Mouse (Mus musculus) limb, embryonic 10.5 days (tissue): ENCODE data around the gene Cabp4. TPM values are rescaled to one million over a fixed set of nuclear protein-coding genes. Genes with fewer than 3 reads are reported as not detected.

Experiments used
- DNase-seq: peaks from one replicate; pipeline ENCODE4 v3.0.0-alpha.2; 2017; ENCODE audit warnings: low spot score
- H3K27ac ChIP-seq: fragments of 300-500 bp; sonication (generic); 2 replicates; pipeline ENCODE4 v1.5.1; 2016; ENCODE audit warnings: mild to moderate bottlenecking
- H3K27me3 ChIP-seq: fragments of 300-500 bp; sonication (generic); 2 replicates; pipeline ENCODE4 v1.6.1; 2016; ENCODE audit warnings: low read depth, mild to moderate bottlenecking; ENCODE audit not compliant: poor library complexity, severe bottlenecking
- H3K36me3 ChIP-seq: fragments of 300-500 bp; sonication (generic); 2 replicates; pipeline ENCODE4 v1.6.1; 2016; ENCODE audit warnings: mild to moderate bottlenecking, moderate library complexity
- H3K4me1 ChIP-seq: fragments of 300-500 bp; sonication (generic); 2 replicates; pipeline ENCODE4 v1.6.1; 2016
- H3K4me3 ChIP-seq: fragments of 300-500 bp; sonication (generic); 2 replicates; pipeline ENCODE4 v1.5.1; 2016; ENCODE audit warnings: mild to moderate bottlenecking, moderate library complexity
- H3K9me3 ChIP-seq: fragments of 300-500 bp; sonication (generic); replicated peaks from 2 replicates; pipeline ENCODE4 v1.6.1; 2016; ENCODE audit warnings: mild to moderate bottlenecking
- WGBS: fragments of 180-500 bp; shearing (Covaris S2); methylation state at CpG from one replicate; pipeline ENCODE4 v1.1.7; 2016; 5-methylcytosine and 5-hydroxymethylcytosine counted together
- polyA plus RNA-seq: library from polyadenylated mRNA; unstranded; fragments of >200 nt; fragmentation: Nextera tagmentation; extraction: Ambion mirVana; gene quantifications from 2 replicates; pipeline ENCODE4 v1.2.1, GENCODE M21; 2016

Cabp4 gene
- polyA plus RNA-seq, 1 experiment from 2014 or later = 0.15 TPM

DNA sequence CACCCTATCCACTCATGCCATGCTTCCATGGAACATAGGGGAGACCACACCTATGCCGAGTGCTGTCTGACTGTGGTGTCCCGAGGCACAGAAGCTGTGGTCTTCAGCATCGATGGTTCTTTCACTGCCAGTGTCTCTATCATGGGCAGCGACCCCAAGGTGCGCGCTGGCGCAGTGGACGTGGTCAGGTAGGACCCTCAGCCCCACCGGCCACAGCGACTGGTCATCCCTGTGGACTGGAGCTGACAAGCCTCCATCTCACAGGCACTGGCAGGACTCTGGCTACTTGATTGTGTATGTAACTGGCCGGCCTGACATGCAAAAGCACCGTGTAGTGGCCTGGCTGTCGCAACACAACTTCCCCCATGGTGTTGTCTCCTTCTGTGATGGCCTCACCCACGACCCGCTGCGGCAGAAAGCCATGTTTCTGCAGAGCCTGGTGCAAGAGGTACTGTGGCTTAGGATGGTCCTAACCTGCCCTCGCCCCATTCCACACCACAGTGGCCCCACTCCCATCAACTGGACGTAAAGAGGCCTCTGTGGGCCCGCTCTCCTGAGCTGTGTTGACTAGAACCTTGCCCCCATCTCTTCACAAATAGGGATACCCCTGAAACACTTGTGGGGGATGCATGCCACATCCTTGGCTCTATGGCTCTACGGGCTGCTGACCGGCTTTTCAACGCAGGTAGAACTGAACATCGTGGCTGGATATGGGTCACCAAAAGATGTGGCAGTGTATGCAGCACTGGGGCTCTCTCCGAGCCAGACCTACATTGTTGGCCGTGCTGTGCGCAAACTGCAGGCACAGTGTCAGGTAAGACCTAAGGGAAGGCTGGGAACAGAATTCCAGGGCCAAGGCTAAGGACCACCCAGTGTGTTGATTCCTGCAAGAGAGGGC lies 31.5 kb downstream of the Cabp4 start:
- H3K36me3 ChIP-seq = peaks cover 62% of the 10 kb centered on the region
- peaks cover 18% of the 10 kb centered on the region for H3K4me1 ChIP-seq
- no peak overlapping the region for H3K27ac ChIP-seq
- H3K9me3 ChIP-seq = no peaks in the 10 kb centered on the region
- WGBS = 94% methylated on average over 26 of the region's 26 CpGs
- no peaks in the 10 kb centered on the region for H3K27me3 ChIP-seq
- DNase-seq = no peak
- H3K4me3 ChIP-seq = no peak overlapping the region

DNA sequence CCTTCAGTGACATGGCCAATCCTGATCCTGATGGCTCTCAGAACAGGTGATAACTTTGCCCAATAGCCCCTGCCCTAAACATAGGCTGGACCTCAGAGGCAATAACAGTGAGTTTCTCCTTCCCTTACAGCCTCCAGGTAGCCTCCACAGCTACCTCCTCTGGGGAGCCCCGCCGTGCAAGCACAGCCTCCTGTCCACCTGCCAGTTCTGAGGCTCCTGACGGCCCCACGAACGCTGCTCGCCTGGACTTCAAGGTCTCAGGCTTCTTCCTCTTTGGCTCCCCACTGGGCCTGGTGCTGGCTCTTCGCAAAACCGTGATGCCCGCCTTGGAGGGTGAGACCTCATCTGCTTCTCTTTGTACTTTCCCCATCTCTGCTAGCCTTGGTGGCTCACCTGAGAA lies 35.3 kb downstream of the Cabp4 start:
- H3K27me3 ChIP-seq = peaks cover under 1% of the 10 kb centered on the region; the same call in 1 of the 2 replicates
- no peak overlapping the region for H3K27ac ChIP-seq
- peaks cover 24% of the 10 kb centered on the region for H3K36me3 ChIP-seq
- peaks cover 14% of the 10 kb centered on the region for H3K4me1 ChIP-seq
- H3K9me3 ChIP-seq = no peaks in the 10 kb centered on the region
- 88% methylated on average over 9 of the region's 9 CpGs for WGBS
- DNase-seq = no peak
- no peak overlapping the region for H3K4me3 ChIP-seq

DNA sequence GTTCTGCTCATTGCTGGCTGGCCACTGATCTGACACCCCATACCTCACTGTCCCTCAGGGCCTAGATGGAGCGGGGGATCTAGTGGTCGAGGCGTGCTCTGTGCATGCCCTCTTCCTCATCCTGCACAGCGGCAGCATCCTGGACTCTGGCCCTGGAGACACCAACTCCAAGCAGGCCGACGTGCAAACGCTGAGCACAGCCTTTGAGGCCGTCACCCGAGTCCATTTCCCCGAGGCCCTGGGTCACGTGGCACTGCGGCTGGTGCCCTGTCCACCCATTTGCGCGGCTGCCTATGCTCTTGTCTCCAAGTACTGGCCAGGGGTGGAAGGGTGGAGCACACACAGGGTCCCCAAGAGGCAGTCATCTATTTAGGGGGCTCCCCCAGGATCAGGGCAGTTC lies 37.2 kb downstream of the Cabp4 start:
- no peak overlapping the region for H3K27ac ChIP-seq
- H3K36me3 ChIP-seq = peaks cover 6% of the 10 kb centered on the region

DNA sequence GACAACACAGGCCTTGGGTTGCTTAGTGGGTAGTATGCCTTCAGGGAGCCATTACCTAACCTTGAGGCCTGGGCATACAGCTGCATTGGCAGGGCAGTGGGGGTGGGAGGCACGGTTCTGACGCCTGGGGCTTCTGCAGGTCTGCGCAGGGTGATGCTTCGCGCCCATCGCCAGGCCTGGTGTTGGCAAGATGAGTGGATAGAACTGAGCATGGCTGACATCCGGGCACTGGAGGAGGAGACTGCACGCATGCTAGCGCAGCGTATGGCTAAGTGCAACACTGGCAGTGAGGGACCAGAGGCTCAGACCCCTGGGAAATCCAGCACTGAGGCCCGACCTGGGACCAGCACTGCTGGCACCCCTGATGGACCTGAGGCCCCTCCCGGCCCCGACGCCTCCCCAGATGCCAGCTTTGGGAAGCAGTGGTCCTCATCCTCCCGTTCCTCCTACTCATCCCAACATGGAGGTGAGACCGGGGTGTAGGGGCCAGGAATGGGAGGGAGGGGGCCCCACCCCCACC lies 39.1 kb downstream of the Cabp4 start:
- Histone ChIP-seq H3K27me3 (peaks cover 38% of the 10 kb centered on the region), H3K9me3 (no peaks in the 10 kb centered on the region), H3K36me3 (0 out of 2 replicates have a peak, but pooled peaks cover 2% of the 10 kb centered on the region), H3K4me3 (no peak overlapping the region), H3K4me1 (peaks cover 28% of the 10 kb centered on the region), H3K27ac (no peak overlapping the region)
- no peak for DNase-seq
- 89% methylated on average over 16 of the region's 16 CpGs for WGBS

More for the DNA sequence above, 37.2 kb downstream of the Cabp4 start:
- peaks cover 9% of the 10 kb centered on the region for H3K4me1 ChIP-seq
- H3K27me3 ChIP-seq = peaks cover 19% of the 10 kb centered on the region
- DNase-seq = no peak
- WGBS = 93% methylated on average over 14 of the region's 14 CpGs
- H3K4me3 ChIP-seq = no peak overlapping the region
- no peaks in the 10 kb centered on the region for H3K9me3 ChIP-seq

DNA sequence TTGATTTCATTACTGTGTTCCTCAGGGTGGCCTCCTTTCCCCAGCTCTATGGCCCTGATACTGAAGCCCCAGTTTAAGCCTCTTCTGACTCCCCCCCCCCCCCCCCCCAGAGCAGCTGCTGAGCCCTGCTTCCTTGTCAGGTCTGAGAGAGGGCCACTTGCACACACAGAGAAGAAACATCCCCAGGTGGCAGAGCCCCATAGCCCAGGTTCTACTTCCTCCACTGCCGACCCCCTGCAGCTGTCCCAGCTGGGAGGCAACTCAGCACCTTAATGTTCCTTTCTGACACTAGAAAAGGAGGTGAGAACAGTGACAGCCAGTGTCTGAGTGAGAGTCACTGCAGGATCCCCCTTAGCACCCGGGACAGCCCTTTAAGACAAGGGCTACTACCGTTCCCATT lies 40.0 kb downstream of the Cabp4 start:
- H3K27me3 ChIP-seq = peaks cover 48% of the 10 kb centered on the region
- DNase-seq = no peak
- WGBS = 65% methylated on average over 3 of the region's 3 CpGs

DNA sequence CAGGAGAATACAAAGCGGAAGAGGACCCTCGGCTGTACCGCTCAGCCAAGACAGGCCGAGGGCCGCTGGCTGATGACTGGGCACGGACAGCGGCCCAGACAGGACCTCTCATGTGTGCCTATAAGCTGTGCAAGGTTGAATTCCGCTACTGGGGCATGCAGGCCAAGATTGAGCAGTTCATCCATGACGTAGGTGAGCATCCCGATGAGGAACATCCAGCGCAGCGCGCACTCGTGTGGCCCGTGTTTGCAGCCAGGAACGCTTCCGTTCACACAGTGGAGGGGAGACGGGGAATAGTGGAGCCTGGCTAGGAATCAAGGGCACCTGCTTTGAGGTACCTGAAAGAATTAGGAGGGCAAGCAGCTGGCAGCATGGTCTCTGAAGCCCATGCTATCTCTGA lies 40.5 kb downstream of the Cabp4 start:
- Histone ChIP-seq H3K9me3 (no peaks in the 10 kb centered on the region), H3K4me1 (peaks cover 42% of the 10 kb centered on the region), H3K36me3 (no peaks in the 10 kb centered on the region), H3K27me3 (peaks cover 48% of the 10 kb centered on the region), H3K27ac (no peak overlapping the region), H3K4me3 (no peak overlapping the region)
- no peak for DNase-seq
- WGBS = 94% methylated on average over 18 of the region's 18 CpGs

More for the DNA sequence above, 40.0 kb downstream of the Cabp4 start:
- H3K27ac ChIP-seq = no peak overlapping the region
- no peaks in the 10 kb centered on the region for H3K9me3 ChIP-seq
- peaks cover 37% of the 10 kb centered on the region for H3K4me1 ChIP-seq
- H3K4me3 ChIP-seq = no peak overlapping the region
- H3K36me3 ChIP-seq = no peaks in the 10 kb centered on the region

DNA sequence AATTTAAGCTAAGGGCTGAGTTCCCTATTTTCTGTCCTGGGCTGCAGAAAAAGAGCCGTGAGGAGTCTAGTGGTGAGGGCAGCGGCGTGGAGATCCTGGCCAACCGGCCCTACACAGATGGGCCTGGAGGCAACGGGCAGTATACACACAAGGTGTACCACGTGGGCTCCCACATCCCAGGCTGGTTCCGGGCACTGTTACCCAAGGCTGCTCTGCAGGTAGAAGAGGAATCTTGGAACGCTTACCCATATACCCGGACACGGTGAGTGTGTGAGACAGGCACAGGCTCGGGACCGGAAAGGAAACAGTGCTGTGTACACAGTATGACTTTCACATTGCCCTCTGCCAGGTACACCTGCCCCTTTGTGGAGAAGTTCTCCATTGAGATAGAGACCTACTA lies 41.2 kb downstream of the Cabp4 start:
- no peak for DNase-seq
- Histone ChIP-seq H3K27ac (no peak overlapping the region), H3K9me3 (no peaks in the 10 kb centered on the region), H3K36me3 (no peaks in the 10 kb centered on the region), H3K27me3 (peaks cover 48% of the 10 kb centered on the region), H3K4me3 (no peak overlapping the region), H3K4me1 (peaks cover 48% of the 10 kb centered on the region)
- 96% methylated on average over 12 of the region's 12 CpGs for WGBS

DNA sequence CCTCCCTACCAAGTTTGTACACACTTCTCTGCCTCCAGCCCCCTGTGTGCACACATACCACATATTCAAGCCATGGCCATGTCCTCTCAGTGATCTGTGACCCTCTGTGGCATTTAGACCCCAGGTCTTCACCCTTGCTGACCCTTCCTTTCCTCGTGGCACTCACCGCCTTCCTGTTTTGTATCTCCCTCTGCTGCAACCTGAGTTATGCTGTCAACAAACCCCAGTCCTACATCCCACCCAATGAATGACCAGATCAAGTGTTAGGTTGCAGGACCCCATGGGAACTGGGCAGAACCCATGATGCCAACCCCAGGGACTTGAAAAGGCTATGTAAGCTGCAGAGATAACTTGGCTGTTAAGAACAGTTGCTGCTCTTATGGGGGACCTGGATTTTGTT lies 41.8 kb downstream of the Cabp4 start:
- Histone ChIP-seq H3K9me3 (no peaks in the 10 kb centered on the region), H3K4me3 (no peak overlapping the region), H3K36me3 (no peaks in the 10 kb centered on the region), H3K27ac (no peak overlapping the region), H3K4me1 (peaks cover 53% of the 10 kb centered on the region), H3K27me3 (peaks cover 48% of the 10 kb centered on the region)
- no peak for DNase-seq
- WGBS = 80% methylated on average over 2 of the region's 2 CpGs

DNA sequence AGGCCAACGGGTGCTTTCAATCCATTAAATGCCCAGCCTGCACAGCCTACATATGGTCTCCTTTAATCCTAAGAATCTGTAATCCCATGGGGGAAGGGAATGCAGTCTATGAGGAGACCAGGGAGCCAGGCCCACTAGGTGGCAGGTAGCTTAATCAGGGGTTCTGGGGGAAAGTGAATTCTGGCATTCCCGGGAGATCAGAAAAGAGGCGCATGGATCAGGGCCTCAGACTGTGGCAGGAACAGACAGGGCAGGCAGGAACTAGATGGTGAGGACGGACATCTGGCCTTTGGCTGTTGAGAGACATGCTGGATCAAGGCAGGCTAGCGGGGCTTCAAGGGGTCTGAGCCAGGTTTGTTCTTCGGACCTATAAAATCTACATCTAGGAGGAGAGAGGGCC lies 42.4 kb downstream of the Cabp4 start:
- Histone ChIP-seq H3K4me3 (peak overlapping the region; percentile 63), H3K9me3 (no peaks in the 10 kb centered on the region), H3K27me3 (peaks cover 48% of the 10 kb centered on the region), H3K4me1 (peaks cover 56% of the 10 kb centered on the region), H3K27ac (no peak overlapping the region), H3K36me3 (no peaks in the 10 kb centered on the region)
- no peak for DNase-seq
- 61% methylated on average over 6 of the region's 6 CpGs for WGBS

DNA sequence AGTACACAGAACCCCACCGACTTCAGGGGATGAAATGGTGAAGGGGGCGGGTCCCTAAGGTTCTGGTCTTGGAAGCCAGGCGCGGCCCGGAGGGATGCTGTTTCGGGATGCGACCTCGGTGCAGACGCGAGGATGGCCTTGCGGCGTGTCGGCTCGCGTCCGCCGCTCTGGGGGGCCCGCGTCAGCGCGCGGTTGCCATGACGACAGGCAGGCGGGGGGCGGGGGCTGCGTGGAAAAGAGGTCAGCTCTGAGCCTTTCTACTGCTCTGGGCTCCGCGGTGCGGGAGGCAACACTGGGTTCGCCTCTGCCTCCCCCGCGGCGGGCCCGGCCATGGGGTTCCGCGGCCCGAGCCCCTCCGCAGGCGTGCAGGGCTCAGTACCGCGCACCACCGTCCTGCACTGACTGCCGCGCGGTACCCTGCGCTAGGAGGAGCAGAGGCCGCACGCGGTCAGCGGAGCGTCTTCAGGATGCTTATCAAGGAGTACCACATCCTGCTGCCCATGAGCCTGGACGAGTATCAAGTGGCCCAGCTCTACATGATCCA lies 43.0 kb downstream of the Cabp4 start:
- Histone ChIP-seq H3K36me3 (no peaks in the 10 kb centered on the region), H3K9me3 (no peaks in the 10 kb centered on the region), H3K27me3 (peaks cover 48% of the 10 kb centered on the region), H3K4me3 (peak overlapping the region; percentile 63), H3K4me1 (peaks cover 62% of the 10 kb centered on the region), H3K27ac (peak overlapping the region; percentile 62; the same call in 1 of the 2 replicates)
- DNase-seq = peak; percentile 72
- under 1% methylated on average over 52 of the region's 52 CpGs for WGBS

DNA sequence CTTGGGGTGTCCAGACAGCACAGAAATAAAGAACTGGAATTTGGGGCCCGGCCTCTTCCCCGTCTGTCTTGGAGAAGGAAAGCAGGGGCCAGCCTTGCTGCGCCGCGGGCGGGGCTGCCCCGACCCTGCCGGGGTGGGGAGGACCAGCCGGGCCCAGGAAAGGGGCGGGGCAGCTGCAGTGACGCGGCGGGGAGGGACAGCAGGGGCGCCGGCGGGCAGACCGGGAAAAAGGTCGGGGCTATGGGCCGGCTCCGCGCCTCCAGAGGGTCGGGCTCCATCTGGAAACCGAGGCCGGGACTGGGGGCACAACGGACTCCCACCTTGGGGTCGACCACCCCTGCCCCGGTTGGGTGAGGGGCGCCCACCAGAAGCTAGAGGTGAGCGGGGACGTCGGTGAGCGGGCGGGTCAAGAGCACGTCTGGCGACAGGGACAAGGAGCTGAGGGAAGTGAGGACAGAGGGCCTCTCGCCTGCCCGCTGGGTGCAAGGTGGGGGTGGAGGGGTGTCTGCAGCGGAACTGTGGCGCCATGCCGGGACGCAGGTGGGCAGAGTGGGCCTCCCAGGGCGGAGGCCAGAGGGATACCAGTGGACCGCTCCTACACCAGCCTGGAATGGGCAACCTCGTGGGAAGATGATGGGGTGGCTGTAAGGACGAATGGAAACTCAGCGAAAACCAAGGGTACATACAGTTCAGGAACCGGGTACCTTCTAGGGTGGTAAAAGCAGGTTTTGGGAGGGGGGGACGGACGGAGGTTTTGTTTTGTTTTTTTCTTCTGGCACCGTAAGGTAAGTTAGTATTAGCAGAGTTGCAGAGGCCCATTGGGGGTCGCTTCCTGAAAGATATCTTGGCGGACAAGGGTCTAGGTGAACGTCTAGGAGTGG lies 43.8 kb downstream of the Cabp4 start, which contains the start of gene Pitpnm1:
Gene Pitpnm1 (plus strand): TSS at position 162 of the 881 bp plus-strand sequence.
- Histone ChIP-seq H3K4me3 (peak within 1 kb of the TSS; percentile 63), H3K27ac (peak within 1 kb of the TSS; percentile 66), H3K9me3 (no peaks in the 10 kb centered on the region), H3K36me3 (no peaks in the 10 kb centered on the region), H3K4me1 (peaks cover 62% of the 10 kb centered on the region), H3K27me3 (peaks cover 48% of the 10 kb centered on the region)
- peak; percentile 73 for DNase-seq
- 1% methylated on average over 53 of the region's 53 CpGs for WGBS

DNA sequence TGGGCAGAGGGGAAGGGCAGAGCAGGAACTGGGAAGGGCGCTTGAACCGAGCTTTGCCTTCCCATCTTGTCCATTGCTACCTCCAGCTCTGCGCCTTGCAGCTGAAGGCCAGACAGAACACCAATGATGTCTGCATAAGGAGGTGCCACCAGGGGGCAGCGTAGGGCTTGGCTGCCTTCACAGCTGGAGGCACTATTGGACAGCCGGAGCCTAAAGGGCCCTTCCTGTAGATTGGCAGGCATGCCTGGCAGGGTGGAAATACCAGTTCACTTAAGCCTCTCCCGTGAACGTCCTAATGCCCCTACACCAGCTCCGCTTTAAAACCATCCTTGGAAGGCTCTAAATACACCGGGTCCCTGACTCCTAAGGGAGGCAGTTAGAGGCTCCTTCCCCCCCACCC lies 44.8 kb downstream of the Cabp4 start:
- whole genome bisulfite sequencing = 14% methylated on average over 9 of the region's 9 CpGs
- no peaks in the 10 kb centered on the region for H3K9me3 ChIP-seq
- H3K4me1 ChIP-seq = peaks cover 54% of the 10 kb centered on the region
- peak overlapping the region; percentile 63; the same call in 1 of the 2 replicates for H3K4me3 ChIP-seq
- no peaks in the 10 kb centered on the region for H3K36me3 ChIP-seq
- peak; percentile 90 for DNase-seq
- no peak overlapping the region for H3K27ac ChIP-seq
- H3K27me3 ChIP-seq = peaks cover 48% of the 10 kb centered on the region
